Mouse (Mus musculus): ENCODE measurements at regions not wholly inside any gene's neighbourhood (a gene's known extent, or its start where the extent isn't known, plus 50 kb on each side); places are given as distances from the start of the nearest gene placed in this dataset.

DNA sequence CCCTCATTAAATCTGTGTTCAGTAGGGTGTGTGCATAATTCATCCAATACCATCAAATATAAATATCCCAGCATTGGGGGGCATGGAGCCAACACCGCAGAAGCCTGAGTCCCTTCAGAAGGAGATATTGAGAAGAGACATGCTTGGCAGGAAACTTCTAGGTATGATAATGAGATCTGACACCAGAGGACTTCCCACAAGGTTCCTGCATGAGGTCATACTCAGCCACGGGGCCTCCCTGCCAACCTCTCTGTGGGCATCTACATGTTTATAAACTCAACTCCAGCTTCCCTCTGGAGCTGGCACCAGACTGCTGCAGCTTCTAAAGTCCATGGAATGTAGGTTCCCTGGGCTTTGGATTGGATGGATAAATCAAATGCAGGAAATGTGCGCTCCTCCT is 587.4 kb upstream of the Kdm8 start:
- no peak for DNase-seq (ENCODE audit: low read depth, low spot score)
- Histone ChIP-seq H3K36me3 (ENCODE audit: control insufficient read depth, insufficient read depth, low read length, poor library complexity, severe bottlenecking) (no peaks in the 10 kb centered on the region), H3K27me3 (ENCODE audit: control insufficient read depth, insufficient read depth, low read length, poor library complexity, severe bottlenecking) (no peaks in the 10 kb centered on the region)

GRCm38 (mm10) chr7:124861397-124861796 is 583.1 kb upstream of the Kdm8 start:
- DNase-seq (ENCODE audit: low read depth, low spot score) = no peak
- Histone ChIP-seq H3K36me3 (ENCODE audit: control insufficient read depth, insufficient read depth, low read length, poor library complexity, severe bottlenecking) (no peaks in the 10 kb centered on the region), H3K27me3 (ENCODE audit: control insufficient read depth, insufficient read depth, low read length, poor library complexity, severe bottlenecking) (no peaks in the 10 kb centered on the region)

GRCm38 (mm10) chr7:124868133-124868603 is 576.3 kb upstream of the Kdm8 start:
- DNase-seq (ENCODE audit: low read depth, low spot score) = no peak
- Histone ChIP-seq H3K27me3 (ENCODE audit: control insufficient read depth, insufficient read depth, low read length, poor library complexity, severe bottlenecking) (no peaks in the 10 kb centered on the region), H3K36me3 (ENCODE audit: control insufficient read depth, insufficient read depth, low read length, poor library complexity, severe bottlenecking) (no peaks in the 10 kb centered on the region)

DNA sequence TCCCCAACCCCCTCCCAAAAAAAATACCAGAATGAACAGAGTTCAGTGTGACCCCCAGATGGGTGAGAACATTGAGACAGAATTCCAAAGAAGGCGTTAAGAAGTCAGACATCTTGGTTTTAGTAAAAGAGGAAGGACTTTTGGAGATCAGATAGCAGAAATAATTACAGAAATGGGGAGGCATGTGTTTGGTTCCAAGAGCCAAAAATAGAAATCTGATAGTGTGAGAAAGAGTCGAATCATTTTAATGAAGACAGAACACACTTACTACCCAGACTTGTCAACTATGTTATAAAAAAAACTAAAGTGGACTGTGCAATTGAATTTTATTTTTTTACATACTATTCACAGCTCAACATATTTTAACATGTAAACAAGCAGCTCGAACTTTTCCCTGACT is 575.9 kb upstream of the Kdm8 start:
- Histone ChIP-seq H3K27me3 (ENCODE audit: control insufficient read depth, insufficient read depth, low read length, poor library complexity, severe bottlenecking) (no peaks in the 10 kb centered on the region), H3K36me3 (ENCODE audit: control insufficient read depth, insufficient read depth, low read length, poor library complexity, severe bottlenecking) (no peaks in the 10 kb centered on the region)
- DNase-seq (ENCODE audit: low read depth, low spot score) = no peak

DNA sequence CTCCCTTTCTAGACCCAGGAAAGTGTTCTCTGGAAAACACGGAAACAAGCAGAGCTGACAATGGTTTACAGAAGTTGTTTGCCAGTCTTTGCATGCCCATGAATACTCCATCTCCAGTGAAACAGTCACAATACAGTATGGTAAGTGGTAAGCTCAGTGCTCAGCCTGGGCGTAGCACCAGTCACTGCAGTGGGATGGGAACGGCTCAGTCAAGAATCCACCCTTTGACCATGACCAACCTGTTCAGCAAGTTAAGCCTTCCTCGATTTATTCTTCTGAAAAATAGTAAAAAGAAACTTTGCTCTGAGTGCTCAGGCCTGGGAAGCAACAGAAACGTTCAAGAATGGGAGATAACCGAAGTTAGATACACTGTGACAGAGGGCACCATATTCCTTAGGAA is 563.7 kb upstream of the Kdm8 start:
- Histone ChIP-seq H3K36me3 (ENCODE audit: control insufficient read depth, insufficient read depth, low read length, poor library complexity, severe bottlenecking) (no peaks in the 10 kb centered on the region), H3K27me3 (ENCODE audit: control insufficient read depth, insufficient read depth, low read length, poor library complexity, severe bottlenecking) (no peaks in the 10 kb centered on the region)
- no peak for DNase-seq (ENCODE audit: low read depth, low spot score)

GRCm38 (mm10) chr7:124907233-124907632 is 537.2 kb upstream of the Kdm8 start:
- Histone ChIP-seq H3K27me3 (ENCODE audit: control insufficient read depth, insufficient read depth, low read length, poor library complexity, severe bottlenecking) (no peaks in the 10 kb centered on the region), H3K36me3 (ENCODE audit: control insufficient read depth, insufficient read depth, low read length, poor library complexity, severe bottlenecking) (no peaks in the 10 kb centered on the region)
- no peak for DNase-seq (ENCODE audit: low read depth, low spot score)

- Histone ChIP-seq H3K36me3 (ENCODE audit: control insufficient read depth, insufficient read depth, low read length, poor library complexity, severe bottlenecking) (no peaks in the 10 kb centered on the region), H3K27me3 (ENCODE audit: control insufficient read depth, insufficient read depth, low read length, poor library complexity, severe bottlenecking) (no peaks in the 10 kb centered on the region)
- DNase-seq (ENCODE audit: low read depth, low spot score) = no peak
These were observed 536.7 kb upstream of the Kdm8 start for GRCm38 (mm10) chr7:124907662-124908296.

GRCm38 (mm10) chr7:124914061-124914460 is 530.4 kb upstream of the Kdm8 start:
- DNase-seq (ENCODE audit: low read depth, low spot score) = no peak
- no peaks in the 10 kb centered on the region for H3K27me3 ChIP-seq (ENCODE audit: control insufficient read depth, insufficient read depth, low read length, poor library complexity, severe bottlenecking)
- no peaks in the 10 kb centered on the region for H3K36me3 ChIP-seq (ENCODE audit: control insufficient read depth, insufficient read depth, low read length, poor library complexity, severe bottlenecking)

GRCm38 (mm10) chr7:124914479-124914878 is 530.0 kb upstream of the Kdm8 start:
- no peak for DNase-seq (ENCODE audit: low read depth, low spot score)
- Histone ChIP-seq H3K27me3 (ENCODE audit: control insufficient read depth, insufficient read depth, low read length, poor library complexity, severe bottlenecking) (no peaks in the 10 kb centered on the region), H3K36me3 (ENCODE audit: control insufficient read depth, insufficient read depth, low read length, poor library complexity, severe bottlenecking) (no peaks in the 10 kb centered on the region)

- no peak for DNase-seq (ENCODE audit: low read depth, low spot score)
- Histone ChIP-seq H3K36me3 (ENCODE audit: control insufficient read depth, insufficient read depth, low read length, poor library complexity, severe bottlenecking) (no peaks in the 10 kb centered on the region), H3K27me3 (ENCODE audit: control insufficient read depth, insufficient read depth, low read length, poor library complexity, severe bottlenecking) (no peaks in the 10 kb centered on the region)
These were observed 529.5 kb upstream of the Kdm8 start for GRCm38 (mm10) chr7:124914972-124915371.

DNA sequence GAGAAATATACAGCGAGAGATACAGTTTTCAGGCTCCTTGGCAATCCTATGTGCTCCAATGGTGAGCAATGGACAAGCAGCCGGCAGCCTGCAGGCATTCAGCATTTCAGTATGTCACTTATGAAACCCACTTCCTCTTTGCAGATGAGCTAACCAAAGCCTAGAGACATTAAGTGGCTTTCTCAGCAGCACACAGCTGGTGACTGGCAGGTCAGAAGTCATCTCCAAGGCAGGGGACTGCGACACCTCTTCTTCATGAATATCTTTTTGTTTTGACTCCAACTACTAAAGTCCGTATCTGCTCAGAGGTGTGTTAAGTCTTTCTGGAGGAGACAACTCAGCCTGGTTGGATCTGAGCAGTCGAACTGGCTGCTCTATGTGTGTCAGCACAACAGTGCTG is 528.8 kb upstream of the Kdm8 start:
- Histone ChIP-seq H3K27me3 (ENCODE audit: control insufficient read depth, insufficient read depth, low read length, poor library complexity, severe bottlenecking) (no peaks in the 10 kb centered on the region), H3K36me3 (ENCODE audit: control insufficient read depth, insufficient read depth, low read length, poor library complexity, severe bottlenecking) (no peaks in the 10 kb centered on the region)
- DNase-seq (ENCODE audit: low read depth, low spot score) = no peak

- Histone ChIP-seq H3K36me3 (ENCODE audit: control insufficient read depth, insufficient read depth, low read length, poor library complexity, severe bottlenecking) (no peaks in the 10 kb centered on the region), H3K27me3 (ENCODE audit: control insufficient read depth, insufficient read depth, low read length, poor library complexity, severe bottlenecking) (no peaks in the 10 kb centered on the region)
- DNase-seq (ENCODE audit: low read depth, low spot score) = no peak
These were observed 526.8 kb upstream of the Kdm8 start for GRCm38 (mm10) chr7:124917606-124918120.

- no peaks in the 10 kb centered on the region for H3K36me3 ChIP-seq (ENCODE audit: control insufficient read depth, insufficient read depth, low read length, poor library complexity, severe bottlenecking)
- DNase-seq (ENCODE audit: low read depth, low spot score) = no peak
- H3K27me3 ChIP-seq (ENCODE audit: control insufficient read depth, insufficient read depth, low read length, poor library complexity, severe bottlenecking) = no peaks in the 10 kb centered on the region
These were observed 521.7 kb upstream of the Kdm8 start for GRCm38 (mm10) chr7:124922806-124923205.

- H3K27me3 ChIP-seq (ENCODE audit: control insufficient read depth, insufficient read depth, low read length, poor library complexity, severe bottlenecking) = no peaks in the 10 kb centered on the region
- H3K36me3 ChIP-seq (ENCODE audit: control insufficient read depth, insufficient read depth, low read length, poor library complexity, severe bottlenecking) = no peaks in the 10 kb centered on the region
- no peak for DNase-seq (ENCODE audit: low read depth, low spot score)
These were observed 510.9 kb upstream of the Kdm8 start for GRCm38 (mm10) chr7:124933573-124933972.

DNA sequence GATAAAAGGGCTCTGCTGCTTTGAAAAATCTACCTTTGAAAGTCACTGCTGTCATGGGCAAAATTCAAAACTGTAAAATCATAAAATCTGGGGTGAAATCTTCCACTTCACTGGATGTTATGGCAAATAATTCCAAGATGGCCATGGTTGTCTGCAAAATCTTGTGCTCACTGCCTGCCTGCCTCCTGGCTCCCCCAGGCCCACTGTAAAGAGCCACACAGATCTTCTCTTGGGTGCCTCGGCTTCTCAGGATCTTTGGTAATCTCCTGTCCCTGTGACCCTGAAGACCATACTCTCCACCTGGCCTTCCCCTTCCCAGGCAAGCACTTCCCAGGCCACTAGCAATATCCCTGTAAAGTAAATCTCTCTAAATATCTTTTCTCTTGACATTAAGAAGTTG is 505.1 kb upstream of the Kdm8 start:
- DNase-seq (ENCODE audit: low read depth, low spot score) = no peak
- no peaks in the 10 kb centered on the region for H3K36me3 ChIP-seq (ENCODE audit: control insufficient read depth, insufficient read depth, low read length, poor library complexity, severe bottlenecking)
- no peaks in the 10 kb centered on the region for H3K27me3 ChIP-seq (ENCODE audit: control insufficient read depth, insufficient read depth, low read length, poor library complexity, severe bottlenecking)

DNA sequence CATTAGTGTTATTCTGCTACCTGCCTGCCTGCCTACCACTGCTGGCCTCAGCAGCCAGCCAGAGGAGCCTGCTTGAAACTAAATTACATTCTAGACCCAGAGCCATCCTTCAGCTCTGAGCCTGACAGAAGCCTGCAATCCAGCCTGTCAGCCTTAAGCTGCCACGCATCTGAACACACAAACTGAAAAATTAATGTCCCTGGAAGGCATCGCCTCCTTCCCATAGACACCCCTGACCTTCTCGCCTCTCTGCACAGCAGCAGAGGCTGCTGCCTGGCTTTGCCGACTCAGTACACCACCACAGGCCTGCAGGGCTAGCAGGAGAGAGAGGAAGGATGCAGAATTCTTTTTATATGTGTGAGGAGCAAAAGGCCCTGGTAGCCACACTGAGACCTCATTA is 502.9 kb upstream of the Kdm8 start:
- no peaks in the 10 kb centered on the region for H3K36me3 ChIP-seq (ENCODE audit: control insufficient read depth, insufficient read depth, low read length, poor library complexity, severe bottlenecking)
- no peak for DNase-seq (ENCODE audit: low read depth, low spot score)
- no peaks in the 10 kb centered on the region for H3K27me3 ChIP-seq (ENCODE audit: control insufficient read depth, insufficient read depth, low read length, poor library complexity, severe bottlenecking)

Data from splenic B cell, adult 2 months (primary cell).